Mouse (Mus musculus): ENCODE data around the gene Mrgbp. TPM values are rescaled to one million over a fixed set of nuclear protein-coding genes. Genes with fewer than 3 reads are reported as not detected.

Mrgbp gene
- polyA plus RNA-seq, 1 experiment from 2014 or later: 28.7 TPM

DNA sequence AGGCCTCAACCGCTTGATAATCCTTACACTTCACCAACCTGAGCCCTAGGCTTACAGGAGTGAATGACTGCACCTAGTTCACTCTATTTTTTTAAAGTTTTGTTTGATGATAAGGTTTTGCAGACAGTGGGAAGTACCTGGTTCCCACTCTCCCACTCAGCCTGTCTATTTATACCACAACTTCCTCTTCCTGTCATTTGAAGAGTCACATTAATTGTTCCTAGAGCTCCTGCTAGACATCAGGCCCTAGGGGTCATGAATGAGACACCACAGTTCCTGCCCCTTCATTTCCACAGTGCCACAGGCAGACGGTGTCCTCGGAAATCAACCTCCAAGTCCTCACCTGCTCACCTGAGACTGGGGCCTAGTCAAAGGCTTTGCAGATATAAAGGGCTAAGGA lies 24.6 kb upstream of the Mrgbp start:
- Histone ChIP-seq H3K4me3 (ENCODE audit: low read length) (no peak overlapping the region), H3K27ac (ENCODE audit: low read length) (no peak overlapping the region), H3K4me2 (ENCODE audit: low read depth, low read length) (no peak overlapping the region), H3K9me3 (ENCODE audit: control insufficient read depth, low read length) (peaks cover 4% of the 10 kb centered on the region; the same call in 1 of the 2 replicates), H3K4me1 (replicated peaks; ENCODE audit: control insufficient read depth, insufficient read depth, low read length) (no peaks in the 10 kb centered on the region), H3K9ac (ENCODE audit: low read length) (no peak overlapping the region), H3K36me3 (ENCODE audit: control insufficient read depth, insufficient read depth, low read length) (no peaks in the 10 kb centered on the region), H3K27me3 (ENCODE audit: control insufficient read depth, insufficient read depth, low read depth, low read length) (no peaks in the 10 kb centered on the region)
- no peak for ATAC-seq (ENCODE audit: low read depth)
- 71% methylated on average over 3 of the region's 3 CpGs for WGBS

DNA sequence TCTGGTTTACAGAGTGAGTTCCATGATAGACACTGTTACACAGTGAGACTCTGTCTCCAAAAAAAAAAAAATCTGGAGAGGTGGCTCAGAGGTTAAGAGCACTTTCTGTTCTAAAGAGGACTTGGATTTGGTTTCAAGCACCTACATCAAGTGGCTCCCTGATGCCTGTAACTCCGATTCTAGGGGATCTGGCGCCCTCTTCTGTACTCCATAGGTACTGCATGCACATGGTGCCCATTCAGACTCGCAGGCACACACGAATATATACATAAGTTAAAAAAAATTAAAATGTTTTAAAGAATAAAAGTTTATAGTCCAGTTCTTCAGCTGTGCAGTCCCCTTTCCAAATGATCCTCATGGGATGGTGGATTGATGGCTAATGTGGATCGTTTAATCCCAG lies 20.9 kb upstream of the Mrgbp start:
- 53% methylated on average over 5 of the region's 5 CpGs for WGBS
- Histone ChIP-seq H3K27ac (ENCODE audit: low read length) (no peak overlapping the region), H3K36me3 (ENCODE audit: control insufficient read depth, insufficient read depth, low read length) (no peaks in the 10 kb centered on the region), H3K9ac (ENCODE audit: low read length) (no peak overlapping the region), H3K4me2 (ENCODE audit: low read depth, low read length) (no peak overlapping the region), H3K4me1 (replicated peaks; ENCODE audit: control insufficient read depth, insufficient read depth, low read length) (no peaks in the 10 kb centered on the region), H3K27me3 (ENCODE audit: control insufficient read depth, insufficient read depth, low read depth, low read length) (peaks cover 6% of the 10 kb centered on the region), H3K9me3 (ENCODE audit: control insufficient read depth, low read length) (peaks cover 4% of the 10 kb centered on the region; the same call in 1 of the 2 replicates), H3K4me3 (ENCODE audit: low read length) (no peak overlapping the region)
- no peak for ATAC-seq (ENCODE audit: low read depth)

DNA sequence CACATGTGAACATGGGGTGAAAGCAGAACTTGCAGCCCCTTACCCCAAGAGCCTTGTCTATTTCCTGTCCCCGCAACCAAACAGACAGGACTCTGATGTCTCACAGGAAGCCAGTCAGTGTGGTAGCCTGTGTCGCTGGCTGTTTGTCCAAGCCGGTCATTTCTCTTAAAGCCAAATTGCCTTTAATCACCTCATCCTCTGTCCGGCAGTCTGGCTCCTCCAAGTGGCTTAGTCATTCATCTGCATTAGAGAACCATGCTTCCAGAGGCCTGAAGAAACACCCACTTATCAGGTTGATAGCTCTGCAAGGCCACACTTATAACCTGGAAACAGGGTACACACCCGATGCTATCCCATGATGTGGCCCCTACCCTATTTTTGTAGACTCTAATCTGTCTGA lies 19.0 kb upstream of the Mrgbp start:
- 36% methylated on average over 5 of the region's 5 CpGs for WGBS
- no peak for ATAC-seq (ENCODE audit: low read depth)
- Histone ChIP-seq H3K36me3 (ENCODE audit: control insufficient read depth, insufficient read depth, low read length) (no peaks in the 10 kb centered on the region), H3K9me3 (ENCODE audit: control insufficient read depth, low read length) (peaks cover 4% of the 10 kb centered on the region; the same call in 1 of the 2 replicates), H3K9ac (ENCODE audit: low read length) (no peak overlapping the region), H3K27me3 (ENCODE audit: control insufficient read depth, insufficient read depth, low read depth, low read length) (peaks cover 6% of the 10 kb centered on the region), H3K4me1 (replicated peaks; ENCODE audit: control insufficient read depth, insufficient read depth, low read length) (peaks cover 8% of the 10 kb centered on the region; the same call in 1 of the 2 replicates), H3K4me3 (ENCODE audit: low read length) (no peak overlapping the region), H3K27ac (ENCODE audit: low read length) (no peak overlapping the region), H3K4me2 (ENCODE audit: low read depth, low read length) (no peak overlapping the region)

DNA sequence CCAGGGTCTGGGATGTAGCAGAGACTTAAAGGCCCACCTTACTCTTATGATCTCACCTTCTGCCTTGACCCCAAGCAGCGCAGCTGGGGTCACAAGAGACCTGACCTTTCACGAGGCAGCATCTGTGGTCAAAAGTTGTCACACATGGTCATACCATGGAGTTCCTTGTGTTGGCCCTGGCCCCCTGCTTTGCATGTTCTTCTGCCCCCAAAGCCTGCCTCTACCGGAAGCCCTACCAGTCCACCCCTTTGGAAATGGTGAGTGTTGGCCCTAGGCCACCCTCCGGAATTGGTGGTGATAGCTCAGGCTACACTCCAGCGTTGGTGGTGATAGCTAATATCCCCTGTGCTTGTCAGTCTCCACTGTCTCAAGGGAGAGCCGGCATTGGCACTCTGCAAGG lies 17.8 kb upstream of the Mrgbp start:
- Histone ChIP-seq H3K4me2 (ENCODE audit: low read depth, low read length) (no peak overlapping the region), H3K4me1 (replicated peaks; ENCODE audit: control insufficient read depth, insufficient read depth, low read length) (peaks cover 8% of the 10 kb centered on the region; the same call in 1 of the 2 replicates), H3K9ac (ENCODE audit: low read length) (no peak overlapping the region), H3K27me3 (ENCODE audit: control insufficient read depth, insufficient read depth, low read depth, low read length) (peaks cover 6% of the 10 kb centered on the region), H3K27ac (ENCODE audit: low read length) (no peak overlapping the region), H3K9me3 (ENCODE audit: control insufficient read depth, low read length) (peaks cover 4% of the 10 kb centered on the region; the same call in 1 of the 2 replicates), H3K36me3 (ENCODE audit: control insufficient read depth, insufficient read depth, low read length) (no peaks in the 10 kb centered on the region), H3K4me3 (ENCODE audit: low read length) (no peak overlapping the region)
- no peak for ATAC-seq (ENCODE audit: low read depth)
- 51% methylated on average over 6 of the region's 6 CpGs for WGBS

DNA sequence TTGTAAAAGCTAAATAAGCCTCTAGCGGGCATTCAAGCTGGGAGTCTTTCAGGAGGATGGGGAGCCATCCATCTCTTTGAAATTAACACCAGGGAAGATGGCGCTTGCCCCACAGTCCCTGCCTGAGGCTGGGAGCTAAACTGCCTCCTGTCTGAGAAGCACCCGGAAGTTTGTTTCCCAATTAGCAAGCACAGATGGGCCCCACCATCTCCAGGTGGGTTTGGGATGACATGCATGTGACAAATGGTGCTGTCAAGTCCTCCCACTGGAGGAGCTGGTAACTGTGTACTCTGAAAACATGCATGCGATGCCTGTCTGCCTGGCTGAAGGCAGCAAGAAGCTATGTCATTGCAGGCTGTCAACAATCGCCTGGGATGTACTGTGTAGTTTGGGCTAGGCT lies 17.3 kb upstream of the Mrgbp start:
- H3K4me3 ChIP-seq (ENCODE audit: low read length): no peak overlapping the region

DNA sequence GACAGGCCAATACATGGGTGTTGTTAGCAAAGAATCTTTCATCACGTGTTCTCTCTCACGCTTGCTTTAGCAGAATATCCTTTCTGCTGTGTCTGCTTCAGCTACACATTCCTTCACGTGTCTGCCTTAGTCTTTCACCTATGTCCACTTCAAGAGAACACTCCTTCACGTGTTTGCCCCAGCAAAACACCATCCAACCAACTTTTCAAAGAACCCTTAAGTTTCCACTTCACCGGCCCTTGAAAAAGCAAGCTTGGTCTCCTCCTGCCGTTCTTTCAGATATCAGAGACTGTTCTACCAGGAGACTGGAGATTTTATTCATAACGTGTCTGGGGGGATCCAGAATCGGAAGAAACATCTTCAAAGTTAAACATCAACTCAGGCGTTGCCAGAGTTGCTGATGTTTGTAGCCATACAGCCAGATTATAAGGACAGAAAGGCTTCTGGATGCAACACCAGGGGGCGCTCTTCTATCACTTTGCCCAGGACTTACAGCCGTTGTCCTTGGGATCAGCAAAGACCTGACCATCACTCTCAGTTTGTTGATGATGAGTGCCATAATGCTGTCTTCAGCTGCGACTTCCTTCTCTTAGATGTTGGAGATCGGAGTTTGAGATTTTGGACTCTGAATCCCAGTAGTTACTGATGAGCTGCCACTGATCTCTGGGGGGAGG lies 14.7 kb upstream of the Mrgbp start:
- H3K4me3 ChIP-seq (ENCODE audit: low read length): no peak overlapping the region
- peak; percentile 61 for ATAC-seq (ENCODE audit: low read depth)
- no peak overlapping the region for H3K4me2 ChIP-seq (ENCODE audit: low read depth, low read length)
- peaks cover 6% of the 10 kb centered on the region for H3K27me3 ChIP-seq (ENCODE audit: control insufficient read depth, insufficient read depth, low read depth, low read length)
- peaks cover 20% of the 10 kb centered on the region for H3K4me1 ChIP-seq (replicated peaks; ENCODE audit: control insufficient read depth, insufficient read depth, low read length)
- H3K36me3 ChIP-seq (ENCODE audit: control insufficient read depth, insufficient read depth, low read length): no peaks in the 10 kb centered on the region
- 18% methylated on average over 13 of the region's 13 CpGs for WGBS
- no peaks in the 10 kb centered on the region for H3K9me3 ChIP-seq (ENCODE audit: control insufficient read depth, low read length)
- no peak overlapping the region for H3K27ac ChIP-seq (ENCODE audit: low read length)
- no peak overlapping the region for H3K9ac ChIP-seq (ENCODE audit: low read length)

More for the DNA sequence above, 17.3 kb upstream of the Mrgbp start:
- peaks cover 6% of the 10 kb centered on the region for H3K27me3 ChIP-seq (ENCODE audit: control insufficient read depth, insufficient read depth, low read depth, low read length)
- peaks cover 4% of the 10 kb centered on the region; the same call in 1 of the 2 replicates for H3K9me3 ChIP-seq (ENCODE audit: control insufficient read depth, low read length)
- H3K4me1 ChIP-seq (replicated peaks; ENCODE audit: control insufficient read depth, insufficient read depth, low read length): peaks cover 11% of the 10 kb centered on the region
- no peak for ATAC-seq (ENCODE audit: low read depth)
- 32% methylated on average over 5 of the region's 5 CpGs for WGBS
- H3K27ac ChIP-seq (ENCODE audit: low read length): no peak overlapping the region
- H3K9ac ChIP-seq (ENCODE audit: low read length): no peak overlapping the region
- no peaks in the 10 kb centered on the region for H3K36me3 ChIP-seq (ENCODE audit: control insufficient read depth, insufficient read depth, low read length)
- no peak overlapping the region for H3K4me2 ChIP-seq (ENCODE audit: low read depth, low read length)

DNA sequence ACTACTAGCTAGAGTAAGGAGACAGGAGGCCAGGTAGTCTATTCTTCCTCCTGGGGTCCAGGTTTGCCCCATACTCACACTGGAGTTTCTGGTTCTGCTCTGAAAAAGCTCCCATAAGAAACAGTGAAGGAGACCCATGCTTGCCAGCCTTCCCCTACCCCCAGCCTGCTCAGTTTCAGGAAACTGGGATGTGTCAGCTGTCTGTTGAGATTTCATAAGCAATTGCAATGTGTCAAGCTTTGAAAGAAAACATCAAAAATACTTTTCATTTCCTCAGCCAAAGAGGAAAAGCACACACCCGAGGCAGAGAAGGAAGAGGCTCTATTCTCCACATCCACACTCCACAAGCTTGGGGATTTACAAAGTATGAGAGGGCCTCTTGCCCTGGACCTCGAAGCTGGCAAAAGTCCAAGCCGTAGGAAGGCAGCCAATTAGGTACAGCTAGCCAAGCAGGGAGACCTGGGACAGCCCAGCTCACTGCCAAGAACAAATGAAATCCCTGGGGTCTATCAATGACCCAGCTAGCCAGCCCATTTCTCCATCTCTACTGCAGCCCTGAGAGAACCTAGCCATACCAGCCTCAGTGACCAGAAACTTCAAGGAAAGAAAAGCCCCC lies 12.0 kb upstream of the Mrgbp start:
- Histone ChIP-seq H3K27me3 (ENCODE audit: control insufficient read depth, insufficient read depth, low read depth, low read length) (peaks cover 2% of the 10 kb centered on the region; the same call in 1 of the 2 replicates), H3K36me3 (ENCODE audit: control insufficient read depth, insufficient read depth, low read length) (no peaks in the 10 kb centered on the region), H3K9me3 (ENCODE audit: control insufficient read depth, low read length) (no peaks in the 10 kb centered on the region), H3K4me2 (ENCODE audit: low read depth, low read length) (no peak overlapping the region), H3K9ac (ENCODE audit: low read length) (no peak overlapping the region), H3K27ac (ENCODE audit: low read length) (no peak overlapping the region), H3K4me3 (ENCODE audit: low read length) (no peak overlapping the region), H3K4me1 (replicated peaks; ENCODE audit: control insufficient read depth, insufficient read depth, low read length) (peaks cover 20% of the 10 kb centered on the region)
- WGBS: 8% methylated on average over 3 of the region's 3 CpGs
- ATAC-seq (ENCODE audit: low read depth): peak; percentile 89

DNA sequence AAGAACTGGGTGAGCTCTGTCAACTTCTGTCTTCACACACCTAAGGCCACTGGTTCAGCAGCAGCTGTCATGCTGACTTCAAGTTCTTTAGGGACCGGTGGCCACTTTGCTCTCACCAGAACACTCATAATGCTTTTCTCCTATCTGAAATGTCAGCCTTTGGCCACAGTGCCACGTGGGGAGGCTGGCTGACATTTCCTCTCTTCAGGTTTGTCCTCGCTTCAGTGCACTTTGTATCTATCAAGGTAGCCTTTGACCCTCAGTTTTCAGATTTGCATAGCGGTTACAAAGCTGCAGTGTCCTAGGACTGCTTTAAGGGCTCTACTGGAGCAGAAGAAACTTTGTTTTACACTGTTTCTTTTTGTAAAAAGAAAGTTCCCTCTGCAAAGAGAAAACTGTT lies 4.6 kb upstream of the Mrgbp start:
- H3K27me3 ChIP-seq (ENCODE audit: control insufficient read depth, insufficient read depth, low read depth, low read length): no peaks in the 10 kb centered on the region; the same call in 1 of the 2 replicates
- no peak overlapping the region for H3K9ac ChIP-seq (ENCODE audit: low read length)
- H3K36me3 ChIP-seq (ENCODE audit: control insufficient read depth, insufficient read depth, low read length): no peaks in the 10 kb centered on the region
- no peak overlapping the region for H3K4me3 ChIP-seq (ENCODE audit: low read length)
- WGBS: 54% methylated on average over 4 of the region's 4 CpGs
- no peak for ATAC-seq (ENCODE audit: low read depth)
- H3K9me3 ChIP-seq (ENCODE audit: control insufficient read depth, low read length): no peaks in the 10 kb centered on the region
- no peak overlapping the region for H3K27ac ChIP-seq (ENCODE audit: low read length)
- no peaks in the 10 kb centered on the region for H3K4me1 ChIP-seq (replicated peaks; ENCODE audit: control insufficient read depth, insufficient read depth, low read length)
- H3K4me2 ChIP-seq (ENCODE audit: low read depth, low read length): no peak overlapping the region

DNA sequence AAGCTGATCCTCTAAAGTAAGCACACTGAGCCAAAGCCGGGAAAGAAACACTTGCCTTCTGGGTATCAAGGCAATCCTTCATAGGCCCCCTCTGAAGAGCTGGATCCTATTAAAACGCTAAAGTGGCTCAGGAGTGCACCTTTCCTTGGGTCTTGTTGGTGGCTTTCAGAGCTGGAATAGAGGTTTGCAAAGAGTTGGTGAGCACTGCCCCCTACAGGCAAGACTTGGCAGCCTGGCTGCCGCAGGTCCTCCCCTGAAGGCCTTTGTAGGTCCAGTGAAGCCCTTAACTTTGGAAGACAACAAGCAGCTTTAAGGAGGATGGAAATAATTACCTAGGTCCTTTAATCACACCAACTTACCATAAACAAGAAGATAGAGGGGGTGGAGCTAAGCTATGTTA lies 2.4 kb upstream of the Mrgbp start:
- WGBS: 3% methylated on average over 3 of the region's 3 CpGs
- H3K36me3 ChIP-seq (ENCODE audit: control insufficient read depth, insufficient read depth, low read length): no peaks in the 10 kb centered on the region
- no peak overlapping the region for H3K9ac ChIP-seq (ENCODE audit: low read length)
- H3K27me3 ChIP-seq (ENCODE audit: control insufficient read depth, insufficient read depth, low read depth, low read length): no peaks in the 10 kb centered on the region; the same call in 1 of the 2 replicates
- H3K9me3 ChIP-seq (ENCODE audit: control insufficient read depth, low read length): no peaks in the 10 kb centered on the region
- H3K4me1 ChIP-seq (replicated peaks; ENCODE audit: control insufficient read depth, insufficient read depth, low read length): peaks cover 7% of the 10 kb centered on the region
- H3K4me3 ChIP-seq (ENCODE audit: low read length): no peak overlapping the region
- H3K4me2 ChIP-seq (ENCODE audit: low read depth, low read length): no peak overlapping the region
- H3K27ac ChIP-seq (ENCODE audit: low read length): no peak overlapping the region
- ATAC-seq (ENCODE audit: low read depth): no peak
